Mouse (Mus musculus): ENCODE data around the gene Mup19.
"Not testable (repeated sequence)": the region's sequence is repeated elsewhere in the genome, so short reads cannot be mapped to it uniquely, and the experiment has no call there.

The Mup19 gene

DNA sequence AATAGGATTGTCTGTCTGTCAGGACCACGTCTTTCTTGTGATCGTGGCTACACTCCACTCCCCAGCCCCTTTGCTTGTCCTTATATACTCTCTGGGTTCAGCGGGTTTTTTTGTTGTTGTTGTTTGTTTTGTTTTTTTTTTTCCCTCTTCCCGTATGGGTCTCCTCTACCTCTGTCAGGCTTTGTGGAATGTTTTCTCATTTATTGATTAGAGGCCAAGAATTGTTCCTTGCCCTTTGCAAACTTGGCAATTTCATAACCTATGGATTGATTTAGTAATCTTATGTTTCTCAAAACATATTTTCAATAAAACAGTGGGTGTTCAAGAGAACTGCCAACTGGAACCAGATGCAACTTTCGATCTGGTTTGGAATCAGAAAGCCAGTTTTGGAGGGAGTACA, at the start of gene Mup19:
Mup19 (minus strand) TSS at position 101 of the 400 bp plus-strand sequence.
- not testable (repeated sequence) for DNase-seq (ENCODE audit: low spot score)

DNA sequence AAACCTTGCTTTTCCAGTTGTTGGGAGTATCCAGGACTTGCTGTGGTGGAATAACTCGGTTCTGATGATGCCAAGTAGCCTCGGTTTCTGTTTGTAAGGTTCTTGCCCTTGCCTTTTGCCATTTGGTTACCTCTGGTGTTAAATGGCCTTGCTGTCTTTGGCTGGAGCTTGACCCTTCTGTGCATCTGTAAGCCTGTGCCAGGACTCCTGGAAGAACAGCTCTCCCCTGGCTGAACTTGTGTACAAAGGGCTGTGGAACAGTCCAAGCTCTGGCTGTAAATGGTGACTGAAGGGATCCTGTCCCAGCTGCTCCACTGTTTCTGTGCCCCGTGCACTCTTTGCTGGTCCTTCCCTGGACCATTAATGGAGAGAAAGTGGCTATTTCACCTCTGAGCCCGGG, 47.1 kb upstream of the Mup19 start:
- no peak for DNase-seq (ENCODE audit: low spot score)

DNA sequence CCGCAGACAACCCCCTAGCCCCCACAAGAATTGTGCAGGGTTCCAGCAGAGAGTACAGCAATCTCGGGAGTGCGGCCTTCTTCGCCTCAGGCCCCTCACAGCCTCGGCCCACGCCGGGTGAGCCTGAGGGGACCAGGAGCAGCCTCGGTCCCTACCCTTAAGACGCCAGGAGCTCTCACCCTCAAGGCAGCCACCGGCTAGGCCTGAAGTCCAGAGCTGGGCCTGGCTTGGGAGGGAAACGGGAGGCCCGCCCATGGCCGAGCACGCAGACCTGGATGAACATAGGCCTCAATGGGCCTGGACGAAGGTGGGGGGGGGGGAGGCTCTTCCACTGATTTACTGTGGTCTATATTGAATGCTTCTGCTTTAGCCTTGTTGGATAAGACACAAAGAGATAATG, 41.1 kb upstream of the Mup19 start:
- no peak for DNase-seq (ENCODE audit: low spot score)

DNA sequence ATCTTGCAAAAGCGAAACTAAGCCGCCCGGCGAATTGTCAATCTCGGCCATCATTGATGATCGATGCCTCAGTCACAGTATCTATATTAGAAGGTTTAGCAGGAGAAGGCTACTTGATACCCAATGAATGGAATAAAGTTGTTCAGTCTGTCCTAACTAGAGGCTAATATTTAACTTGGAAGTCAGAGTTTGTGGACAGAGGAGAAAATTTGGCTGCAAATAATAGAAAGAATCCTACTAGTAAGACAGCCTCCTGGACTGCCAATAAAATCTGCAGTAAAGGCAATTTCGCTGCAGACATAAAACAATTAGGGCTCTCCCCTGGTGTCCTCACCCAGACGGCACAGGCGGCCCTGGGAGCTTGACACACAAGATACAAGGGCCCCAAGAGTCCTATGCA, 40.5 kb upstream of the Mup19 start:
- not testable (repeated sequence) for DNase-seq (ENCODE audit: low spot score)

DNA sequence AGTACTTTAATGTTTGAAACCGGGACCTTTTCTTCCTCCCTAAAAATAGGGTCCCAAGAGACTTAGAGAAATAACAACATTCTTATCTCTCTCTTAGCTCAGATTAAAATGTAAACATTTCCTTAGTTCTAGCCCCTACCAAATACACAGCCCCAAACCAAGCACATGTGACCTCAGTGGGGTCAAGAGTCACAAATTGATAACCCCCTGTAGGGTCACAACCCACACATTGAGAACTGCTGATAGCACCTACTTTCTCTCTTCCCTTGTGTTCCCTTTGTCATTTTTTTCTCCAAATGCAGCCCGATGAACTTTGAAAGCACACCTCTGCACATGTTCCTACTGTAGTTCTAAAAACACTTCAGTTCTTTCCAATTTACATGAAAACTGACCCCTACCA, 33.5 kb upstream of the Mup19 start:
- no peak for DNase-seq (ENCODE audit: low spot score)

DNA sequence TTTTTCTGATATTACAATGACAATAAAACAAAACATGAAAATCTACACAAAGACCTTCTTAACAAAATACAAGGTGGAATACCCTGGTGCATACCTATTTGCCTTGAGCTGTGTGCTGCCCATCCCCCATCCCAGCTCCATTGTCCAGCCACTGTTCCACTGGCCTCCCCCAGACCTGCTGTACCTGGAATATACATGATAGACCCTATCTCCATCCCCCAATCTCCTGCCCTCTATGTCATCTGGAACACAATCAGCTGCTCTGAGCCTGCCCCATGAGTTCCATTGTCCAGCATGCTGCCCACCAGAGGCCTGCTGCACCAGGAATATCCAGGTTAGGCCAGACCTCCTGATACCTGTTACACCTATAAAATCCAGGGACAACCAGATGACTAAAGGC, 31.4 kb upstream of the Mup19 start:
- no peak for DNase-seq (ENCODE audit: low spot score)

DNA sequence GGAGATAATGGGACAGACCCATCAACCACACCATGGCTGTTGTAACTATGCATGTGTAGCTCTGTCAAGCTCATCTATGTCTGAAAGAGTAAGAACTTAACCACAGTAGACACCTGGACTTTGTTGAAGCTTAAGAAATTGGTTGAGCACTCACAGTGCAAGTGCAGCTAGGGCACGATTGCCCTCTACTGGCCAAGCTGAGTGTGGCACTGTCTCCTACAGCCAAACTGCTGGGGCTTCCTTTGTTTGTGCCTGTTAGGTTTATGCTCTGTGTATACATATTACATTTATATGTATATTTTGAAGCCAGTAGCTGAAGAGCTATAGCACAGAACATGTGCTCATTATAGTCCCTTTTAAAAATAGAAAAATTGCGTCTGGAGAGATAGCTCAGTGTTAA, 29.1 kb upstream of the Mup19 start:
- not testable (repeated sequence) for DNase-seq (ENCODE audit: low spot score)

DNA sequence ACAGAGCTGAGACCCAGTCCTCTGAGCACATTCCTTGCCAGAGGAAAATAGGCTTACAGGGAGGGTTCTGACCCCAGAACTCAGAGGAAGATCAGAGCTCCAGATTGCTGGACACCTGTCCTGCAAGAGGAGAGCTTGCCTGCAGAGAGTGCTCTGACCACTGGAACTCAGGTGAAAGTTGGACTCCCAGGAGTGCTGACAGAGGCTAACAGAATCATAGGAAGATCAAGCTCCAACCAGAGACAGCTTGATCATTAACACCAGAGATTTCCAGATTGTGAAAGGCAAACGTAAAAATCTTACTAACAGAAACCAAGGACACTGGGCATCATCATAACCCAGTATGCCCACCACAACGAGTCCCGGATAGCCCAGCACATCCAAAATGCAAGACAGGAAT, 26.9 kb upstream of the Mup19 start:
- DNase-seq (ENCODE audit: low spot score) = not testable (repeated sequence)

DNA sequence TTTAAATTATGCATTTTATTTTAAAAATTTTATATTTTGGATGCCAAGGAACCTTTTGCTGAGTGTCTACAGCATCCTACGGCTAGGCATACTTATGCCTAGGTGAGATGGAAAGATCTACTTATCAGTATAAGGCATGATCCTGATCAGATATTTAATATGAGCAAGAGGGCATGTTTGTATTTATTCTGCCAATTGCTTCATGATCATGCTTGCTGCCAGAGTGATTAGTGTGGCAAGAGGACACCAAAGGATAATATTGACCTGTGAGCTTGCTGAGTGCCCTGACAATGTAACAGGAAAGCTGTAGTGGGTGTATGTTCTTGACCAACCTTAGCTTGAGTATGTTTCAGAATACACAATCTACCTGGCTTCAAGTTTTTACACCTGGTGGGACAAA, 7.6 kb upstream of the Mup19 start:
- DNase-seq (ENCODE audit: low spot score) = not testable (repeated sequence)

DNA sequence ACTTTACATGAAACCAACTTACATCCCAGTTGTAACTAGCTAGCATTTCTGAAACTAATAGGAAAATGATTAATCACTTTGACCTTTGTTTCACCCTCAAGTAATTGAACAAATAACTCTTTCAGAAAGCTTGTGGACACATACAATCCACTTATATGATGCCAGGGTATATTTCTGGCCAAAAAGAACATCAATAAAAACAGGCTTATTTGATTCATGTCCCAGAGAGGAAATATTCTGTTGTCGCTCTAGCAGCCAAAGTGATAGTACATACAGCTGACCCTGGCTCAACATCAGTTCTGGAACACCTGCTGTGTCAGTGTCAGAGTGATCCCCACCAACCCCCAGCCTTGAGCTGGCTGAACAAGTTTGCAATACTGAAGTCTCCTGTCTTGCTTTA, 2.2 kb upstream of the Mup19 start:
- not testable (repeated sequence) for DNase-seq (ENCODE audit: low spot score)

Measured in urinary bladder, postnatal 10 days (tissue).